In genomic region chr11:119549371-119549811, GRCm38 (mm10) we compare ENCODE assay signal across 9 mouse cellular contexts. TPM values are rescaled to one million over a fixed set of nuclear protein-coding genes. Genes with fewer than 3 reads are reported as not detected.
DNase-seq lines count a peak whose midpoint lies in the region; ATAC-seq and TF ChIP-seq lines count a peak whose summit lies in the region.
"Had no signal": no experiment of that assay in that cellular context is flagged by ENCODE, and none has a peak within 500 bp of the region (broad histone marks: within the 10 kb centered on the region; RNA-seq: fewer than 3 reads in every experiment).

No protein-coding gene starts in this region.

- peak overlapping the region; percentile 86 for H3K4me3 ChIP-seq in gastrocnemius, adult 2 months
- peak overlapping the region; percentile 52 for H3K4me3 ChIP-seq in intestine, embryonic 14.5 days (ENCODE audit: low read depth, low read length)
- peak overlapping the region; percentile 78 for H3K4me3 ChIP-seq in neural tube, embryonic 13.5 days

- no peaks in the 10 kb centered on the region for H3K36me3 ChIP-seq in intestine, embryonic 14.5 days (ENCODE audit: control insufficient read depth, insufficient read depth, low read length)
- no peaks in the 10 kb centered on the region for H3K36me3 ChIP-seq in neural tube, embryonic 13.5 days
- H3K36me3 ChIP-seq: G1E had no signal

- peaks cover 32% of the 10 kb centered on the region for H3K4me1 ChIP-seq in intestine, embryonic 14.5 days (replicated peaks; ENCODE audit: control insufficient read depth, insufficient read depth, low read length)
- H3K4me1 ChIP-seq in neural tube, embryonic 13.5 days (replicated peaks) = peaks cover 74% of the 10 kb centered on the region

- WGBS in intestine, embryonic 14.5 days = under 1% methylated on average over 43 of the region's 43 CpGs
- 1% methylated on average over 43 of the region's 43 CpGs for WGBS in neural tube, embryonic 13.5 days

- H3K27me3 ChIP-seq in intestine, embryonic 14.5 days (replicated peaks; ENCODE audit: control insufficient read depth, insufficient read depth, low read length) = peaks cover 78% of the 10 kb centered on the region
- peaks cover 71% of the 10 kb centered on the region for H3K27me3 ChIP-seq in neural tube, embryonic 13.5 days

- H3K27ac ChIP-seq in gastrocnemius, adult 2 months = no peak overlapping the region
- no peak overlapping the region for H3K27ac ChIP-seq in intestine, embryonic 14.5 days (ENCODE audit: low read depth)
- peak overlapping the region; percentile 25 for H3K27ac ChIP-seq in neural tube, embryonic 13.5 days (replicated peaks)

- peak overlapping the region; percentile 99 for H3K4me2 ChIP-seq in intestine, embryonic 14.5 days (ENCODE audit: low read length)
- H3K4me2 ChIP-seq in neural tube, embryonic 13.5 days = peak overlapping the region; percentile 97

- no peaks in the 10 kb centered on the region for H3K9me3 ChIP-seq in intestine, embryonic 14.5 days (ENCODE audit: control insufficient read depth, low read length)
- no peaks in the 10 kb centered on the region for H3K9me3 ChIP-seq in neural tube, embryonic 13.5 days

- intact Hi-C loops in gastrocnemius, adult 2 months (cut with DNase I) = no loop called here
- intact Hi-C loops in gastrocnemius, postnatal 14 days (cut with DNase I; ENCODE audit: low total_unique reads) = no loop called here

- no peak for ATAC-seq in intestine, embryonic 14.5 days (replicated peaks; ENCODE audit: low FRiP score, low TSS enrichment, low read depth)
- no peak for ATAC-seq in neural tube, embryonic 13.5 days (ENCODE audit: low read depth)

- DNase-seq in gastrocnemius, adult 2 months = no peak
- DNase-seq in gastrocnemius, postnatal 14 days = no peak
- DNase-seq in retina, postnatal 1 day = peak; percentile 43
- DNase-seq in retina, embryonic 14.5 days (ENCODE audit: low spot score) = no peak
- DNase-seq in intestine, embryonic 14.5 days (ENCODE audit: low spot score) = no peak
- no peak for DNase-seq in c-Kit-positive CD71-positive TER-119-positive erythroid progenitor cells, embryonic 14.5 days (ENCODE audit: low spot score)
- no peak for DNase-seq in spleen, postnatal 36 days (ENCODE audit: low spot score in 2 of 2)

- H3K9ac ChIP-seq in intestine, embryonic 14.5 days (ENCODE audit: low read length) = no peak overlapping the region; the same call in 1 of the 2 replicates
- peak overlapping the region; percentile 88 for H3K9ac ChIP-seq in neural tube, embryonic 13.5 days

- TF ChIP-seq CTCF in gastrocnemius, adult 2 months (IDR thresholded peaks at IDR 0.05) = no peak

RNA-seq across cellular contexts. Expression of gene Nptx1, which starts 1.8 kb away (rescaled TPM):
- not detected for total RNA-seq in gastrocnemius, adult 2 months (2021)
- under 1 TPM; 0.35 to 0.40 TPM for total RNA-seq in gastrocnemius, postnatal 14 days (2021)
- polyA plus RNA-seq in intestine, embryonic 14.5 days (2014; fragmentation: Nextera tagmentation; extraction: Ambion mirVana) = 1.3 and 2.4 TPM in 2 replicates
- polyA plus RNA-seq in neural tube, embryonic 13.5 days (2015; fragmentation: Nextera tagmentation; extraction: Ambion mirVana) = 15.3 and 18.8 TPM in 2 replicates
- polyA plus RNA-seq: G1E had no signal

RNA-seq across cellular contexts. Expression of gene Rptor, which starts 53.3 kb away (rescaled TPM):
- 10 to 100 TPM; 24.9 to 32.5 TPM for total RNA-seq in gastrocnemius, adult 2 months (2021)
- total RNA-seq in gastrocnemius, postnatal 14 days (2021) = 10 to 100 TPM; 25.7 to 26.9 TPM
- 11.2 and 12.9 TPM in 2 replicates for polyA plus RNA-seq in intestine, embryonic 14.5 days (2014; fragmentation: Nextera tagmentation; extraction: Ambion mirVana)
- polyA plus RNA-seq in neural tube, embryonic 13.5 days (2015; fragmentation: Nextera tagmentation; extraction: Ambion mirVana) = 9.6 and 11.1 TPM in 2 replicates

RNA-seq across cellular contexts. Expression of gene Endov, which starts 58.2 kb away (rescaled TPM):
- 1 to 10 TPM; 4.3 to 4.5 TPM for total RNA-seq in gastrocnemius, adult 2 months (2021)
- 1 to 10 TPM; 7.3 to 8.7 TPM for total RNA-seq in gastrocnemius, postnatal 14 days (2021)
- polyA plus RNA-seq in intestine, embryonic 14.5 days (2014; fragmentation: Nextera tagmentation; extraction: Ambion mirVana) = 15.3 and 15.8 TPM in 2 replicates
- 15.6 and 17.3 TPM in 2 replicates for polyA plus RNA-seq in neural tube, embryonic 13.5 days (2015; fragmentation: Nextera tagmentation; extraction: Ambion mirVana)
